Mouse (Mus musculus): ENCODE results near the gene Tmprss13.

DNA sequence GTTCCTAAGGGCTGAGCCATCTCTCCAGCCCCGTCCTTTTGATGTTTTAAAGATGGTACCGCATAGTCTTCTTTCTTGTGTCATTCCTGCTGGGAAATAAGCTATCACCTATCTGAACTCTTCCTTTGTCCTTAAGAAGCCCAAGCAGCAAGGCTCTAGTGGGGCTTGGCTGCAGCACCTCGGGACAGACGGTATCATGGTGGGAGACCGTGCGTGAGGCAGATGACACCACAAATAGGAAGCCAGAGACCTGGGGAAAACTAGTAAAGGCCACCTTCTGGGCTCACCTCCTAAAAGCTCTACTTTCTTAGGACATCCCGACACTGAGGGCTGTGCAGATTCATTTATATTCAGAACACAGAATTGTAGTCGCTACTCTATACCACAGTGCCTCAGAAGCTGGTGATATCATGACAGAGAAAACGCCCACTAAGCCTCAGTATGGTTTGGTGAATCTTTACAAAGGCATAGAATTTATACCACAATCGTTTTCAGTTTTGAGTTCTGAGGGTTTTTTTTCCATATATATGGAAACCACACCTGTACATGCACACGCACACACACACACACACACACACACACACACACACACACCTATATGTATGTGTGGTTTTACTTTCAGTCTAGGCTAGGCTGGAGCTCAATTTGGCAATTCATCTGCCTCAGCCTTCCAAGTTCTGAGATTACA lies 27.3 kb upstream of the Tmprss13 start:
- TF ChIP-seq CTCF (IDR thresholded peaks at IDR 0.05; ENCODE audit: control insufficient read depth, insufficient read depth, low read length): no peak
- no peak for TF ChIP-seq POLR2A (IDR thresholded peaks at IDR 0.05; ENCODE audit: borderline replicate concordance, control insufficient read depth, low read depth, low read length)
